Mouse (Mus musculus): ENCODE results near the gene Gipc2. TPM values are rescaled to one million over a fixed set of nuclear protein-coding genes. Genes with fewer than 3 reads are reported as not detected.

Gipc2 gene
- total RNA-seq, 4 experiments from 2014 or later, result 0.61 to 1.8 (median 0.82) TPM

GRCm38 (mm10) chr3:152066696-152067095 is 99.3 kb downstream of the Gipc2 start:
- no peak for DNase-seq

- DNase-seq, result no peak
These were observed 100.2 kb downstream of the Gipc2 start for GRCm38 (mm10) chr3:152065806-152066205.

- DNase-seq, result no peak
These were observed 101.9 kb downstream of the Gipc2 start for GRCm38 (mm10) chr3:152064166-152064565.

- no peak for DNase-seq
These were observed 103.2 kb downstream of the Gipc2 start for GRCm38 (mm10) chr3:152062806-152063205.

- DNase-seq, result no peak
These were observed 104.9 kb downstream of the Gipc2 start for GRCm38 (mm10) chr3:152061145-152061544.

- no peak for DNase-seq
These were observed 107.8 kb downstream of the Gipc2 start for GRCm38 (mm10) chr3:152058235-152058634.

- no peak for DNase-seq
These were observed 111.8 kb downstream of the Gipc2 start for GRCm38 (mm10) chr3:152054260-152054659.

- no peak for DNase-seq
These were observed 114.1 kb downstream of the Gipc2 start for GRCm38 (mm10) chr3:152051959-152052358.

GRCm38 (mm10) chr3:152047914-152048313 is 118.1 kb downstream of the Gipc2 start:
- DNase-seq, result no peak

GRCm38 (mm10) chr3:152046895-152047294 is 119.1 kb downstream of the Gipc2 start:
- no peak for DNase-seq

Other genes with a start within 250 kb of the Gipc2 start
- gene Dnajb4, start 44.1 kb upstream of the Gipc2 start, total RNA-seq (2022), result 10 to 100 TPM; 48.9 to 56.3 (median 52.6) TPM
- gene Fubp1, start 44.2 kb upstream of the Gipc2 start, total RNA-seq (2022), result 100 to 1,000 TPM; 105 to 167 (median 132) TPM
- 1 to 10 TPM; 2.8 to 4.0 (median 3.1) TPM for gene Nexn, start 100.1 kb upstream of the Gipc2 start, total RNA-seq (2022)
- 10 to 100 TPM in 3 of 4 experiments, 1 to 10 TPM in 1; 9.9 to 29.6 (median 16.8) TPM for gene Miga1, start 174.2 kb upstream of the Gipc2 start, total RNA-seq (2022)
- gene Usp33, start 180.2 kb upstream of the Gipc2 start, total RNA-seq (2022), result 100 to 1,000 TPM in 3 of 4 experiments, 10 to 100 TPM in 1; 93.9 to 139 (median 129) TPM
- 10 to 100 TPM; 31.3 to 52.7 (median 48.1) TPM for gene Zzz3, start 229.2 kb upstream of the Gipc2 start, total RNA-seq (2022)